Mouse (Mus musculus) urinary bladder, postnatal 25 days (tissue): ENCODE results near the gene Bloc1s3.
A peak's percentile ranks its signal among the peaks of the same experiment; 100 is the strongest.

Source experiments
- DNase-seq: peaks from one replicate; pipeline ENCODE4 v3.0.0; 2022; ENCODE audit warnings: low spot score

Gene Bloc1s3

GRCm38 (mm10) chr7:19477624-19478384 lies 30.4 kb downstream of the Bloc1s3 start:
- no peak for DNase-seq

- DNase-seq, result no peak
Measured at GRCm38 (mm10) chr7:19477084-19477483, 31.1 kb downstream of the Bloc1s3 start.

GRCm38 (mm10) chr7:19473875-19474443 lies 34.2 kb downstream of the Bloc1s3 start:
- DNase-seq, result peak; percentile 68

- no peak for DNase-seq
Measured at GRCm38 (mm10) chr7:19472403-19472802, 35.8 kb downstream of the Bloc1s3 start.

GRCm38 (mm10) chr7:19470308-19470707 lies 37.9 kb downstream of the Bloc1s3 start:
- DNase-seq, result no peak

GRCm38 (mm10) chr7:19469404-19469803 lies 38.8 kb downstream of the Bloc1s3 start:
- no peak for DNase-seq

GRCm38 (mm10) chr7:19468279-19468678 lies 39.9 kb downstream of the Bloc1s3 start:
- no peak for DNase-seq

- no peak for DNase-seq
Measured at GRCm38 (mm10) chr7:19467638-19468037, 40.5 kb downstream of the Bloc1s3 start.

- DNase-seq, result no peak
Measured at GRCm38 (mm10) chr7:19466602-19467145, 41.5 kb downstream of the Bloc1s3 start.

GRCm38 (mm10) chr7:19464367-19465307 lies 43.5 kb downstream of the Bloc1s3 start:
- no peak for DNase-seq

- no peak for DNase-seq
Measured at GRCm38 (mm10) chr7:19462884-19463381, 45.2 kb downstream of the Bloc1s3 start, which contains the start of gene Exoc3l2. TSS of gene Exoc3l2 (plus strand) at chr7:19463331.

GRCm38 (mm10) chr7:19462443-19462842 lies 45.7 kb downstream of the Bloc1s3 start:
- DNase-seq, result no peak

- peak; percentile 70 for DNase-seq
Measured at GRCm38 (mm10) chr7:19461488-19461887, 46.7 kb downstream of the Bloc1s3 start.

GRCm38 (mm10) chr7:19460500-19460899 lies 47.7 kb downstream of the Bloc1s3 start:
- no peak for DNase-seq

GRCm38 (mm10) chr7:19459144-19459870 lies 48.9 kb downstream of the Bloc1s3 start:
- DNase-seq, result no peak

- peak; percentile 67 for DNase-seq
Measured at GRCm38 (mm10) chr7:19458591-19459111, 49.5 kb downstream of the Bloc1s3 start, which contains the start of gene Mark4. TSS of gene Mark4 (minus strand) at chr7:19458821.

- peak; percentile 41 for DNase-seq
Measured at GRCm38 (mm10) chr7:19458072-19458486, 50.1 kb downstream of the Bloc1s3 start.

- peak; percentile 13 for DNase-seq
Measured at GRCm38 (mm10) chr7:19457414-19458071, 50.6 kb downstream of the Bloc1s3 start.

GRCm38 (mm10) chr7:19456628-19457027 lies 51.5 kb downstream of the Bloc1s3 start:
- DNase-seq, result no peak

- DNase-seq, result no peak
Measured at GRCm38 (mm10) chr7:19455819-19456495, 52.2 kb downstream of the Bloc1s3 start.
